Mouse (Mus musculus) erythroblast, embryonic 14.5 days (primary cell): Measurements from ENCODE around the gene Itgb1.

Source experiments
- GATA1 ChIP-seq: IDR thresholded peaks from 2 replicates; pipeline ENCODE4 v1.6.1; 2012; ENCODE audit warnings: low read length, inconsistent platforms, mixed read lengths
- TAL1 ChIP-seq: IDR thresholded peaks from 3 replicates; pipeline ENCODE4 v1.6.1; 2012; ENCODE audit warnings: low read length, inconsistent platforms, mixed read lengths

DNA sequence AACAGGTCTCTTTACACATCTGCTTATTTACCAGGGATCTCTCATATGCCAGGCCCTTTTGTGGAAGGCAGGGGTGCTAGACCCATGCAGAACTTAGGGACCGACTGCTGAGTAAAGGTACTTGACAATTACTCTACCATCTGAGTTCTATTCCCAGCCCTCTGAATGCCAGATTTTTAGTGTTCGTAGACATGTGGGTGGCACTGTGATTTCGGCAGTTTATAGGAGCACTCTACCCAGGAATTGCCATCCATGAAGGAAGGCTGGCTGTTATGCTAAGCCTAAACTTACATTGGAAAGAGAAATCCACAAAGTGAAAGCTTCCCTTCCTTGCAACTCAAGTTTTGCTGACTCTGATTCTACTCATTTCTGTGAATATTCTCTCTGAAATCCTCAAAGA is 50.2 kb downstream of the Itgb1 start:
- TF ChIP-seq TAL1 (no peak), GATA1 (no peak)
